Mouse (Mus musculus) common myeloid progenitor, adult 5-6 weeks (primary cell): Measurements from ENCODE around the gene AL607142.1. TPM values are rescaled to one million over a fixed set of nuclear protein-coding genes. Genes with fewer than 3 reads are reported as not detected.
A peak's percentile ranks its signal among the peaks of the same experiment; 100 is the strongest.

Experiments used
- ATAC-seq: replicated peaks from 2 replicates; pipeline ENCODE4 v1.8.0; 2016; ENCODE audit warnings: low read depth, mild to moderate bottlenecking, moderate TSS enrichment, inconsistent platforms; ENCODE audit not compliant: poor library complexity, severe bottlenecking
- total RNA-seq: library from RNA; stranded (forward); fragments of 200-1000, 187-1606 nt; gene quantifications from 2 replicates; pipeline ENCODE4 v1.2.3, GENCODE M21; 2017

The AL607142.1 gene
- total RNA-seq, 1 experiment from 2014 or later = not detected

DNA sequence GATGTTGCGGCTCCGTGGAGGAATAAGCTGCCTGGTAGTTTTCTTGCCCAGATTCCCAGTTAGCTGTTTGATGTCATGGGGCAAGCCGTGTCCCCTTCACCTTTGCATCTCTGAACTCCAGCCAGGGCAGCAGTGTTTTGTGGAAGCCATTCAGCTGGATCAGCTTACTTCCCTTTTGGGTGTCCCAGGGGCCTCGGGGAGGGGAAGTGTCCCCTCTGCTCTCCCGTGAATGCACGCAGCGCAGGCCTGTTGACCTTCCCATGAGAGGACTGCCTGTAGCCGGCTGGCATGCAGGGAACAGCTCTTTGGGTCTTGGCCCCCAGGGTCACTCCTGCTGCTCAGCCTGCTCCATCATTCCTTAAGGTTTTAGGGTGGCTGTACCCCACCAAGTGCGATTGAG is 10.7 kb upstream of the AL607142.1 start:
- ATAC-seq = peak; percentile 62

DNA sequence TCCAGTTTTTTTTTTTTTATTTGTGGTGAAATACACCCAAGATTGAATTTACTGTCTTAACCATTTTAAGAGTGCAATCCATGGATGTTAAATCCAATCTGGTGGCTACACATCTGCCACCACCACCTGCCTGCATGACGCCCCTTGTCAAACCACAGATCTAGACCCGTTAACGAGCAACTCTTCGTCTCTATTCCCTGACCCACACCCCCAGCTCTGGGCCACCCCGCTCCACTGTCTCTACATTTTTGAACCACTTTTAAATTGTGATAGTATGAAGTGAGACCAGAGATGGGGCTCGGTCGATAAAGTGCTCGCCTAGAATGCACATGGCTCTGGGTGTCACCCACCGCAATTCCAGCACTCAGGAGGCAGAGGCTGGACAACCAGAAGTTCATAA is 8.3 kb upstream of the AL607142.1 start:
- ATAC-seq = no peak

DNA sequence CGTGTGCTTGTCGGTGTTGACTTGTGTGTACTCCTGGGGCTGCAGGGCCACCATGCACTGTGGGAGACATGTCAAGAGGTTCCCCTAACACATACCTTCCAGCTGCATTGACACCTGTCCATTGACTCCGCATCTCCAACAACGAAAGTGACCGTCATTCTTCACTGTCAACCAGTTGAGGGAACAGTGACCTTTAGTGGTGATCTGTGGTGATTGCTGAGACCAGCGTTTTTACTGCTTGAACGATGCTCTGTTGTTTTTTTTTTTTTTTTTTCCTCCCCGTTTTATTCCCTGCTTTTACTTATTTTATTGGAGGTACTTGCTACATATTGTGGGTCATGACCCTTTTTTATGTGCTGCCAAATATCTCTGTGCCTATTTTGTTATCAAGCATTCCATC is 7.3 kb upstream of the AL607142.1 start:
- ATAC-seq = no peak

DNA sequence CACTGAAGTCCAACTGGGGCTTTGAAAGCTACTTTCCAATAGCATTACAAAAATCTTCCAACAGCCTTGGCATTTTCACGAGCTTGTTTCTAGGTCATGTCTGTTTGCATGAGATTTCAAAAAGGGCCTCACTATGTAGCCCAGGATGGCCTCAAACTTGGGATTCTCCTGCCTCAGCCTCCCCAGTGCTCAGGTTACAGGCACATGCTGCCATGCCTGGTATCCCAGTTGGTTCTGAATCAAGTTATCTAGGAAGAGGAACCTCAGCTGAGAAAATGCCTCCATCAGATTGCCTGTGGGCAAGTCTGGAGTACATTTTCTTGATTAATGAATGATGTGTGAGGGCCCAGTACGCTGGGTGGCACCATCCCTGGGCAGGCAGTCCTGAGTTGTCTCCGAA is 6.6 kb upstream of the AL607142.1 start:
- no peak for ATAC-seq

DNA sequence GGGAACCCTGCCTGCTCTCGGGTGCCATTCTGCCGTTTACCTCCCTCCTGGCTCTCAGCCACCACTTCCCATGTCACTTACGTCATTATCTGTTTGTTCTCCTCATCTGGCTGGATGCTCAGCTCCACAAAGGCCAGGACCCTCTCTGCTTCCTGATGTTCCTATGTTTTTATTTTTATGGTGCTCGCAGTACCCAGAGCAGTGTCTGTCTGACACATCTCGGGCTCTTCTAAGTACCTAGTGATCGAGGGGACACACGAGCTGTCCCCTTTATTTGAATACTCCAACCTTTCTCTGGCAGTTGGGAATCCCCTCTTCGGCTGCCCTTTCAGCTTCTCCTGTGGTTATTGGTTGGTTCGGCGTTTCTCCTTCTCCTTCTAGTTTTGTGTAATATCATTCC is 6.0 kb upstream of the AL607142.1 start:
- ATAC-seq = no peak

DNA sequence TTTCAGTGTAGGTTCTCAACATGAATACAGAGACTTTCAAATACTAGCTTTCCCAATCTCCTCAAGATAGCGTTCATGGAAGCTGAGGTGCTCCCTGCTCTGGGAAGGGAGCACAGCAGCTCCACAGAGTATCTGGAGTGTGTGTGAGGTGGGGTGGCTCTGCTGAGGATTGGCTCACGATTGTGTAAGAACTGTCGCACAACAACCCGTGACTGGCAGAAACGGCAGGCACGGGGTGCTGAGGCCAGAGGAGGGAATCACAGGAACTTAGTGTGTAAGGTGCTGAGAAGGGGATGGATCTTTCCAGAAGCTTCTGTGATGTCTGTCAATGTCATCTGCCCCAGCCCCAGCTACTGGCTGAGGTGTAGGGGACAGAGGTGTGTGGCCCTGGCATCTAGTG is 3.1 kb upstream of the AL607142.1 start:
- no peak for ATAC-seq

DNA sequence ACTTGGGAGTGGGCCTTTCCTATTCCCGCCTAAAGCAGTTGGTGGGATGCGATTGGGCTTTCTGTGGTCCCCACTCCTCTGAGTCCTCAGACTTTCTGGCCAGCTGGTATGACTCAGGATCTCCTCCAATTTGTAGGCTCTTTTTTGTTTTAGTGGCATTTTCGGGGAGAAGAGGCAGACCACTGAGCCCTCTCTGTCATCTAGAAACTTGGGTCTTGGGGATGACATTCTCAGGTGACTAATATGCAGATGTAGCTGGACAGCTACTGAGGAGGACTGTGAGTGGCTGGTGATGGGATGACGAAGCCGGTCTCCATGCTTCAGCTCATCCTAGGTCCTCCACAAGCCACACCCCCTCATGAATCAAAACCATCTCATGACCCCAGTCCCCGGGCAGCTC is 2.6 kb upstream of the AL607142.1 start:
- ATAC-seq = no peak

DNA sequence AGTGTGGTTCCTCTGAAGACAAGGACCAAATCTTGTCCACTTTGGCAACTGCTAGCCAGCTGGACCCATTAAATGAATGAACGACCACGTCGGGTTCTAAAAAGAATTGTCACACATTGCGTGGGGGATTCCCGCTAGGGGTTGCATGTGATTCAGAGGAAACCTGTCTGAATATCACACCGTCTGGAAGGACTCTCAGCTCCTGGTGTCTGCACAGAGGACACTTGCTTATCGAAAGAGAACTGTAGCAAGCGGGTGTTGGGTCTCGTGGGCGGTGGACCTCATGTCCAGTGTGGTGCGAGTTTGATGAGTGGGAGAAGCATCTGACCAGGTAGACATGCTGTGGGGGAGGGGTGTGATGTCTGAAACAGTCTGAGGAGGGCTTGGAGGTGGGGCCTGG is 2.0 kb upstream of the AL607142.1 start:
- no peak for ATAC-seq

DNA sequence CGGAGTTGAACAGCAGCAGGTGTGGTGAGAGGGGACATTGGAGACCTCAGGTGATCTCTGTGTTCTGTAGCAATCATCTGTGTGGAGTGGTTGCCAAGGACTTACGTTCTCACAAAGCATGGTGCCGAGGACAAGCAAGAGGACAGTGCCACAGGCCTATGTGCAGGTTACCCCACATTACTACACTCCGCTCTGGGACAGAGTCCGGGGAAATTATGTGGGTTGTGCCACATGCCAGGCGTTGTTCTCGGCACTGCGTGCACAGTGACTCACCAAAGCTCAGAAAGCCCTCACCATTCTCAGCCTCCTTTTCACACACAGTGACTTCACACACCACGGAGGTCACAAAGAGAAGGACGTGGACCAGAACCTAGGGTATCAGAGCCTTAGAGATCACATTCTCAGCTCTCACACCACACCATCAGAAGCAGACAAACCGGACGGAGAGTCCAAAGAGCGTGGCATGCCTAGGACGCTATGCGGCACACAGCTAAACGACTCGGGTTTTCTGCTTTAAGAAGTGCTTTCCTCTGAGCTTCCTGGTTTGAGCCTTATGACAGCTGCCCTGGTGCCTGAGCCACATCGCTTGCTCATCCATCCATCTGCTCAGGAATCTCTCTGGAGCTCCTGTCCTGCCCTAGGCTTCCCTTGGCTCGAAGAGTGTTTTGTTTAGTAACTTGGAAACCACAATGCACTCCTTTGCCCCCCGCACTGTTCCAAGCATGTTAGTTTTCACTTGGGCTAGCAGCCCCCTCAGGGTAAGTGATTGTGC is 1.3 kb upstream of the AL607142.1 start:
- ATAC-seq = no peak

DNA sequence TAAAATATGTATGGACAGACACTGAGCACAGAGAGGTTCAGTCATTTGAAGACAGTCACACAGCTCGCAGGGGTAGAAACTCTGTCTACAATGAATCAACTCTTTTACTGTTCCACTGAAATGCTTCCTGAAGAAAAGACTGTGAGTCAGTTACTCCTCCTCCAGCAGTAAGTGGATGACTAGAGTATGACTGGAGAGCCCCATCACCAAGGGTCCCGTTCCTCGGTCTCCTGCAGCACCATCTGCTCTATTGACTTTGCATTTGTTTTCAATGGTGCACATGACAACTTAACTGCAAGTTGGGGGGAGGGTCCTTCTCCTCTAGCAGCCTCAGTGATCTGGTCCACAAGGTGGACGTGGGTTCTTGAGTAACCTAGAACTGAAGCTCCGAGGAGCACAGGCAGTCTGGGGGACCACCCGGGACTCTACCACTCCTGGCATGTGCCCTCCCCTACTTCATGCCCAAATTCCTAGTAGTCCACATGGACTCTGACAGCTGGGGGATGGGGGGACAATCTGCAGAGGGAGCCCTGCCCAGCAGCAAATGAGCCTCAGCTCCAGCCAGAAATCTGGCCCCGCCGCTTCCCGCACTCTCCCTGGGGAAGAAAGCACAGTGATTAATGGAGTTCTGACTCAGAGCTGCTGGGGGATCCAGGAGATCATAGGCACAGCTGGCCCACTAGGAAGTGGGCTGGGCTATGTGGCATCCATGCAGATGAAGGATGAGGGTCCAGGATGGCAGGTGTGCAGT is 2.2 kb downstream of the AL607142.1 start:
- no peak for ATAC-seq

DNA sequence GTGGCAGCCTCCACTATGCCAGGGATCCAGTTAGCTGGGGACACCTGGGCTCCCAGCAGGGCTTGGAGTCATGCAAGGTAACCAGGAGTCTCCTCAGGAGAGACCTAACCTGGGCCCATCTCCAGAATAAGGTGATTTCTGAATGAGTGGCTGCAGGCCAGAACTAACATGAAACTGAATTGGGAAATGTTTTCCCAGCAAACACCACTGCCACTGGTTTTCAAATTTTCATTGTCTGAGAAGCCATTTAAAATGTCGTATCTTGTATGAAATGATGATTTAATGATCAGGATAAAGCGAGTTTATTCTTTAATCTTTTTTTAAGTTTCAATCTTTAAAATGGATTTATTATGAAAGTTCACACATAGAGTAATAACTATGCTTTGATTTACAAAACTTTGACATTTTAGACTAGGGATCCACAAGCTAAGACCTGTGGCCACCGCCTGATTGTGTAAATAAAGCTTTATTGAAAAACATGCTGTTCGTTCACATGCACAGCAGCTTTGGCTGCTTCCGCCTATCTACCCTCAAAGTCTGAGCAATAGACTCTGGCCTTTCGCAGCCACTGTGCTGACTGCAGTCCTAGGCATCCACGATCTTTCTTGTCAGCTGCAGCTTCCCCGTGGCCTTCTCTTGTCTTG is 2.9 kb downstream of the AL607142.1 start:
- ATAC-seq = no peak

DNA sequence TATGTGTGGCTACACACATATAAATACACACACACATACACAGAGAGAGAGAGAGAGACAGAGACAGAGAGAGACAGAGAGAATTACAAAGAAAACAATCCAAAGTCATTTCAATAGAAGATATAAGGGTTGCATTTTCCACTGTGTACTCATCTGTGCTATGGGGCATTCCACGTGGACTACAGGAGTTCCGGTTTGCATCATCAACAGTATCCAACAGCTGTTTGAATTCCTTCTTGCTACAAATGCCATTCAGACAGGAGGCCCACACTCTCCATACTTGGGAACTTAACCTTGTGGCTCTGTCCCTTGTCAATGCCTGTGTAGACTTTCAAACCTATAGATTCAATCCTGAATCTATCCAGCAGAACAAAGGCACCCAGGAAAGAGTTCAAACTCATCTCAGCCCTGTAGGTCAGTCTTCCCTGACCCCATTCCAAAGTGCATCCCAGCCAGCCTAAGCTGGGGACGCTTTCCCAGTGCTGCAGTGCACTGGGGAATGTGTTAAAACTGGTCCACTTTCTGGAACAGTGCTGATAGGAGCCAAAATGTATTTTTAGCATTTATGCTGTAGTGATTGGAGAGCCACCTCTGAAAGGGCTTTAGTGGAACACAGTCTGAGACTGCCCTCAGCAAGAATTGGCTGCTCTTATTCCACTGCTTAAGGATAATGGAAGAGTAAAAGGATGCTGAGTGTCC is 4.2 kb downstream of the AL607142.1 start:
- ATAC-seq = no peak

DNA sequence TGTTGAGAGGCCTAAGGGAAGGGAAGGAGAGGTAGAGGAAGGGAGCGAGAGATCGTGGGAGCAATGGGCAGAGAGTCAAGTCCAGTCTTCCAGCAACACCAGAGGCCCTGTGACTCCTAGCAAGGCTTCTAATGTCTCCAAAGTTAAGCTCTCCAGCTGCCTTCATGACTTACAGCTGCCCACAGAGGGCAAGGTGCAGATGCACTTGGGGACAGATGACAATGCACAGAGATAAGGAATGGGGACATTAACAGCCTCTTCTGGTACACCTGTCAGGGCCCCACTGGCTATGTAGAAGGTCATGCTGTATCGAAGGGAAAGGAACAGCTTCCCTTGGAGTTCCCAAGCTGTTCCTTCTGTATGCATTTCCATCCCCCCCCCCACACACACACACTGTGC is 4.8 kb downstream of the AL607142.1 start:
- ATAC-seq = no peak

DNA sequence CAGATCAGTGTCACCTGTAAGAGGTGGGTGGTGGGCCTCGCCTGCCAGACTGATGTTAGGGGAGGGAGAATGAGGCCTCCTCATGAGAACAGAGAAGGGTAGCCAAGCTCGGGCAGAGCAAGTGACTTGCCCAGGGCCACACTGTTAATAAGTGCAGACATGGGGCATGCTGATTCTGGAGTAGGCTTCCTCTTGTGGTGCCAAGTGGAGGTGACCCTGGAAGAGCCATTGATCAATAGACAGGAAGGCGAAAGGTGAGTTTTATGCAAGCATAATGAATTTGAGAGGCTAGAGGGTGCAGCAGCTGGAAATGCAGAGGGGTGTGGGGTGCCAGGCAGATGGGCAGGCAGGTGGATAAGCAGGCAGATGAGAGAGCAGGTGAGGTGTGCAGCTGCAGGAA is 6.6 kb downstream of the AL607142.1 start:
- no peak for ATAC-seq

DNA sequence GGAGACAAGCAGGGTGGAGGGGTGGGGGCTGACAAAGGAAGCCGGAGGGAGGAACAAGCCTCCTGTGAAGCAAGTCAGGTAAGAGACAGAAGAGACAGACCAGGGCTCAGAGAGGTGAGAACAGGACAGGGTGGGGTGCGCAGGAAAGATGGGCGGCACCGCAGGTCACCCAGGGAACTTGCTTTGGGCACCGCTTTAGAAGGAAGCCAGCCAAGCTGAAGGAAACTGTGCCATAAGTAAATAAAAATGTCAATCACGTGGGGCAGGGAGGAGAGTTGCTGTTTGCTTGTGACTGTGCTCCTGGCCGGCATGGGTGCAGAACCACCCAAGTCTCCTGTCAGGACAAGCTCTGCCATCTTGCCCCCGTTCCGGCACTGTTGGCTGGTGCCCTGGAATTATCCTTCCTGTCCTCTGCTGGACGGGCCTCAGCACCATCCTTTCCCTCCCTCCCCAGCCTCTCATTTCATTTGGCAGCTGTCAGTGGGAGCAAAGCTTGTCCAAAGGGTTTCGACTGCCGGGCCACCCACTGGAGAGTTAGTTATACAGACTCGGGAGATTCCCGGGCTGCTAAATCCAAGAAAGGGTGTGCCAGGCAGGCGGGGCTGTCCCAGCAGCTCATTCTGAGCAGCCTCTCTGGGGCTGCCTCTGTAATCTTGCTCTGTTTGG is 7.2 kb downstream of the AL607142.1 start:
- no peak for ATAC-seq

DNA sequence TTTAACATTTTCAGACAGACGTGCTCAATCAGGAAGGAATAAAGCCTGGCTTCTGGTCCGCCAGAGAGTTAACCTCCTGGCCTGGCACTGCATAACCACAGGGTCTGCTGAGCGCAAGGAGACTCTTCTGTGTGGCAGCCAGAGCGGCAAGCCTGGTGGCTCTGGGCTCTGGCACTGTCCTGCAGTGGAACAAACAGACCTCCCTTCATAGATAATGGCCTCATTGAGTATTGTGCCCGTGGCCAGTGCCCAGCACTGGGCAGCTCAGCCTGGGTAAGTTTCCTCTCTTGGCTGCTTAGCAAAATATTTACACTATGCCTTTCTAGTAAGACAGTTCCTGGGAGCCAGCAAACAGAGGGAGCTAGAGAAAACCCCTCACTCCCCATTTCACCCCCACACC is 9.3 kb downstream of the AL607142.1 start:
- no peak for ATAC-seq

DNA sequence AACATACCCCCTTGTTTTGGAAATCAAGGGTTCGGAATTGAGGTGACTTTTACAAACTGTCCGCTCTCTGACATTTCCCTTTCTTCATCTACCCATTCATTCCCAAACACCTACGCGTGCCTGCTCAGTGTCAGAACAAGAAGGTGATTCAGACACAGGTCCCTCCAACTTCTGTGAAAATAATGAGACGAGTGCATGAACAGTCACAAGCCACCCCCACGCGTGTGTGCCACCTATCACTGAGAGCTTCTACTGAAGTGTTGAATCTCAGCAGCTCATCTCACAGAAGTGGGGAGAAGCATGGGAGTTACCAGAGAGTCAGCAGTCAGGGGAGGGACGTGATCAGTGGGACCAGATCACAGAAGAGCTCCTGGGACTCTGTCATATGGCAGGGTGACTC is 12.5 kb downstream of the AL607142.1 start:
- no peak for ATAC-seq

DNA sequence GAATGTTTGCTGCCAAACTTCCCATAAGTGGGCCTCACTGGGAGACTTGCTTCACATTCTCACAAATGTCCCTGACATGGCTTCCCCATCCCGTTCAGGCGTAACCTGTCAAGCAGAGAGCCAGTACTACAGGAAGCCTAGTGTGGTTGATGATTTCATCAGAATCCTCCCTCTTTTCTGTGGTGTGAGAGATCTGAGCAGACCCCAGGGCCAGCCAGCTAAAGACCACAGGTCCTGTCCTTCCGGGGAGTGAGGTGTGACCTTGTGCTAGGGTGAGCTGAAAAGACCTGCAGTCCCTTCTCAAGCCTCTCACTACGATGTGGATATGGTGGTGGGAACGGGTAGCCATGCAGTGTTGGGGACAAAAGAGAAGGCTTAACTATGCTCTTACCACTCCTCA is 17.7 kb downstream of the AL607142.1 start:
- ATAC-seq = no peak

DNA sequence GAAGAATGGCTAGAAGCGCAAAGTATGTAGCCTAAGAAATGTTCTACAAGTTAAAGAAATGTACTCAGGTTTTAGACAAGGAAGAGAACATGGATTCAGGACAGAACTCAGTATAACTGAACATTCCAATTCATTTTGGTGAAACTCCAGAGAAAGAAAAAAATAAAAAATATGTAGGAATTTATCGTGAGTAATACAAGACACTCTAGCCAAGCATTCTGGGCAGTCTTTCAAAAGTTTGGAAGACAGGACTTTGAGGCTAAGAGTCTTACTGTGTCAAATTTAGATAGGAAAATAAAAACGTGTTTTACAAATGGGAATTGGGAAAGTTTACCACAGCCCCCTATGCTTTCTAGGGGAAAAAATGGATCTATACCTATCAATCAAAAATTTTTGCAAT is 18.9 kb downstream of the AL607142.1 start:
- ATAC-seq = no peak

DNA sequence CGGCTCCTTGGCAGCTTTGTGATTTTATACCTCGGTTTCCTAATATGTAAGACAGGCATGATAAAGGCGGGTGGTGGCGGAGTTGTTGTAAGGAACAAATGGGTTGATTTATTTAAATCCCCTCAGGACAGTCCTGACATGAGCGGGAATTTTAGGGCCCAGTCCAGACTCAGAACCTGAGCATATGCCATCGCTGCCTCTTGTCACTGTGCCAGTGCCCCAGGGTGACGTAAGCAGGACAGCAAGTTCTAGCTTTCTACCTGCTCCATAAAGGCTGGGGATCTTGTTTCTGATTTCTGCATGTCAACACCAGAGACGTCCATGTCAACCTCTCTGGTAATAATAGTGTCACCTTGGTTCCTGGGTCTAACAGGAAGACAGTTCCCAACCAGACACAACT is 24.7 kb downstream of the AL607142.1 start:
- no peak for ATAC-seq
